Mouse (Mus musculus) forebrain, embryonic 15.5 days (tissue): ENCODE data around the gene Pcmt1. TPM values are rescaled to one million over a fixed set of nuclear protein-coding genes. Genes with fewer than 3 reads are reported as not detected.

Source experiments
- ATAC-seq: fragments of 200-750 bp; cut with Nextera tagmentation; replicated peaks from 2 replicates; pipeline ENCODE4 v1.8.0; 2017; ENCODE audit warnings: mild to moderate bottlenecking, moderate TSS enrichment, moderate library complexity
- H3K27ac ChIP-seq: fragments of 300-500 bp; sonication (generic); replicated peaks from 2 replicates; pipeline ENCODE4 v1.5.1; 2015; ENCODE audit warnings: mild to moderate bottlenecking, inconsistent platforms
- H3K27me3 ChIP-seq: fragments of 300-500 bp; sonication (generic); 2 replicates; pipeline ENCODE4 v1.6.1; 2015; ENCODE audit warnings: inconsistent platforms
- H3K36me3 ChIP-seq: fragments of 300-500 bp; sonication (generic); 2 replicates; pipeline ENCODE4 v1.6.1; 2015; ENCODE audit warnings: mild to moderate bottlenecking, inconsistent platforms
- H3K4me1 ChIP-seq: fragments of 300-500 bp; sonication (generic); 2 replicates; pipeline ENCODE4 v1.6.1; 2015; ENCODE audit warnings: inconsistent platforms
- H3K4me2 ChIP-seq: fragments of 300-500 bp; sonication (generic); replicated peaks from 2 replicates; pipeline ENCODE4 v1.6.1; 2015; ENCODE audit warnings: mild to moderate bottlenecking, inconsistent platforms
- H3K4me3 ChIP-seq: fragments of 300-500 bp; sonication (generic); 2 replicates; pipeline ENCODE4 v1.5.1; 2015; ENCODE audit warnings: mild to moderate bottlenecking, inconsistent platforms
- H3K9ac ChIP-seq: fragments of 300-500 bp; sonication (generic); replicated peaks from 2 replicates; pipeline ENCODE4 v1.6.1; 2015; ENCODE audit warnings: mild to moderate bottlenecking, inconsistent platforms
- H3K9me3 ChIP-seq: fragments of 300-500 bp; sonication (generic); 2 replicates; pipeline ENCODE4 v1.6.1; 2016; ENCODE audit warnings: inconsistent platforms
- WGBS: fragments of 180-500 bp; shearing (Covaris S2); methylation state at CpG from one replicate; pipeline ENCODE4 v1.1.7; 2015; ENCODE audit warnings: mixed read lengths; 5-methylcytosine and 5-hydroxymethylcytosine counted together
- polyA plus RNA-seq: library from polyadenylated mRNA; unstranded; fragments of >200 nt; fragmentation: Nextera tagmentation; extraction: Ambion mirVana; gene quantifications from 2 replicates; pipeline ENCODE4 v1.2.1, GENCODE M21; 2015

The Pcmt1 gene
- polyA plus RNA-seq, 1 experiment from 2014 or later: 163 TPM

- WGBS: 96% methylated on average over 17 of the region's 17 CpGs
- no peak overlapping the region for H3K9ac ChIP-seq
Measured at GRCm38 (mm10) chr10:7608611-7609010, 72.3 kb downstream of the Pcmt1 start.

GRCm38 (mm10) chr10:7606437-7606836 is 74.5 kb downstream of the Pcmt1 start:
- 90% methylated on average over 2 of the region's 2 CpGs for WGBS
- ATAC-seq: no peak

More at GRCm38 (mm10) chr10:7608611-7609010, 72.3 kb downstream of the Pcmt1 start:
- Histone ChIP-seq H3K4me1 (no peaks in the 10 kb centered on the region), H3K4me2 (no peak overlapping the region), H3K4me3 (no peak overlapping the region), H3K27ac (no peak overlapping the region), H3K9me3 (no peaks in the 10 kb centered on the region), H3K36me3 (peaks cover 12% of the 10 kb centered on the region), H3K27me3 (no peaks in the 10 kb centered on the region)
- ATAC-seq: no peak

GRCm38 (mm10) chr10:7605168-7605567 is 75.8 kb downstream of the Pcmt1 start:
- H3K36me3 ChIP-seq: peaks cover 11% of the 10 kb centered on the region
- no peak for ATAC-seq
- 81% methylated on average over 2 of the region's 2 CpGs for WGBS

More at GRCm38 (mm10) chr10:7606437-7606836, 74.5 kb downstream of the Pcmt1 start:
- Histone ChIP-seq H3K9ac (no peak overlapping the region), H3K27ac (no peak overlapping the region), H3K4me3 (no peak overlapping the region), H3K4me2 (no peak overlapping the region), H3K27me3 (no peaks in the 10 kb centered on the region), H3K36me3 (peaks cover 12% of the 10 kb centered on the region), H3K4me1 (no peaks in the 10 kb centered on the region), H3K9me3 (no peaks in the 10 kb centered on the region)

GRCm38 (mm10) chr10:7600647-7601046 is 80.3 kb downstream of the Pcmt1 start:
- peak; percentile 65 for ATAC-seq

More at GRCm38 (mm10) chr10:7605168-7605567, 75.8 kb downstream of the Pcmt1 start:
- no peak overlapping the region for H3K4me3 ChIP-seq
- no peaks in the 10 kb centered on the region for H3K4me1 ChIP-seq
- no peak overlapping the region for H3K9ac ChIP-seq
- no peaks in the 10 kb centered on the region for H3K27me3 ChIP-seq
- H3K27ac ChIP-seq: no peak overlapping the region
- no peaks in the 10 kb centered on the region for H3K9me3 ChIP-seq
- H3K4me2 ChIP-seq: no peak overlapping the region

DNA sequence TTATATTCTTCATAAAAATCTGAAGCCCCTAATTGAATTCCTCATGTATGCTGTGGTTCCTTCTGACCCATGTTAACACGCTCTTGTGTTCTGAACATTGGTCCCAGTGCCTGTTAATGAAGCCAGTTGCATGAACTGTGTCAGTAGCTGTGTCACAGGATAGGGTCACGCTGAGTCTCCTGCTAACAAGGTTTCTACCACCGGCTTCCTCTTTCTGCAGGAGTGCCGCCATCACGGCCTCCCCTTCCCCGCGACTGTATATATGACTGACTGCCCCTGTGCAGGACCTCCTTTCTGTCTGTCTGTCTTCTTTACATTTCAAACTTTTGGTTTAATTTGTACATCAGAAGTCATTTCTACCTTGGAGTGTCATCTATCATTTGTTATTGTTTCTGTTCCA is 82.8 kb downstream of the Pcmt1 start:
- H3K27ac ChIP-seq: no peak overlapping the region
- H3K4me1 ChIP-seq: no peaks in the 10 kb centered on the region
- H3K27me3 ChIP-seq: no peaks in the 10 kb centered on the region

More at GRCm38 (mm10) chr10:7600647-7601046, 80.3 kb downstream of the Pcmt1 start:
- H3K27ac ChIP-seq: no peak overlapping the region
- no peaks in the 10 kb centered on the region for H3K27me3 ChIP-seq
- no peak overlapping the region for H3K4me3 ChIP-seq
- 13% methylated on average over 6 of the region's 6 CpGs for WGBS
- no peak overlapping the region for H3K4me2 ChIP-seq
- no peak overlapping the region for H3K9ac ChIP-seq
- 0 out of 2 replicates have a peak, but pooled peaks cover 4% of the 10 kb centered on the region for H3K36me3 ChIP-seq
- H3K4me1 ChIP-seq: no peaks in the 10 kb centered on the region
- H3K9me3 ChIP-seq: no peaks in the 10 kb centered on the region

DNA sequence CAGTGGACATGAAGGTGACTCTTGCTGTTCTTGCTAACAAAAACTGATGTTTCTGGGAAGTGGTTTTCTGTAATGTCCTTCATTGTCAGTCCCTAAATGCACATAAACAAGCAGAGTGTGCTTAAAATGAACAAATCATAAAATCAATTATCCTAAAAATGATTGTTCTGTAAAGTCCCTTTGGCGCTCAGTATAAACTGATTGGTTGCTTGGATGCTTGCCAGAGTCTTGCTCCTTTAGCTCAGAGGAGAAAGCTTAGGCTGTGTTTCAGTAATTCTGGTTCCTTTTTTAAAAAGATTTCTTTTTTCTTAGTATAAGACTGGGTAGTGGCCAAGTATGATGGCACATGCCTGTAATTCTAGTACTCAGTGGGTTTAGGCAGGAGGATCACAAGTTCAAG is 84.7 kb downstream of the Pcmt1 start:
- Histone ChIP-seq H3K4me1 (peaks cover 16% of the 10 kb centered on the region), H3K27ac (no peak overlapping the region), H3K9me3 (no peaks in the 10 kb centered on the region), H3K4me2 (no peak overlapping the region), H3K9ac (no peak overlapping the region), H3K4me3 (no peak overlapping the region), H3K27me3 (0 out of 2 replicates have a peak, but pooled peaks cover 3% of the 10 kb centered on the region), H3K36me3 (0 out of 2 replicates have a peak, but pooled peaks cover 4% of the 10 kb centered on the region)
- 45% methylated on average over 1 of the region's 1 CpGs for WGBS
- ATAC-seq: no peak

More for the DNA sequence above, 82.8 kb downstream of the Pcmt1 start:
- WGBS: 95% methylated on average over 7 of the region's 7 CpGs
- H3K9ac ChIP-seq: no peak overlapping the region
- no peak overlapping the region for H3K4me2 ChIP-seq
- ATAC-seq: no peak
- H3K36me3 ChIP-seq: 0 out of 2 replicates have a peak, but pooled peaks cover 4% of the 10 kb centered on the region
- no peaks in the 10 kb centered on the region for H3K9me3 ChIP-seq
- H3K4me3 ChIP-seq: no peak overlapping the region

DNA sequence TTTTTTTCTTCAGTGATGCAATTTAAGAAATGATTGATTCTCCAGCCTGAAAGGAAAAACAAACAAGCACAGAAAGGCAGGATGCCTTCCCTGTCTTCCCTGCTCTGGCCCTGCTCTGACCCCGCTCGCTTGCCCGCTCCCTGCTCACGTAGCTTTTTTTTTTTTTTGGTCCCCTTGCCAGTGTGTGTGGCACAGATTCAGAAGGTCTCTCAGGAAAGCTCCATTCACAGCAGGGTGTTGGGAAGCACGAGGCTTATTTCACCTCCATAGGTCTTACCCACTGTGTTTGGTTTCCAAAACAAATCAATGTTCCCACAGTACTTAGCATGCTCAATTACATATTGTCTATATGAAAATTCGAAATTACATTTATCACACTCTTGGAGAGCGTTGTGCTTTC is 86.1 kb downstream of the Pcmt1 start:
- no peak overlapping the region for H3K4me2 ChIP-seq
- H3K9me3 ChIP-seq: no peaks in the 10 kb centered on the region
- H3K4me3 ChIP-seq: no peak overlapping the region
- H3K9ac ChIP-seq: no peak overlapping the region
- 59% methylated on average over 7 of the region's 7 CpGs for WGBS
- H3K27ac ChIP-seq: no peak overlapping the region
- H3K4me1 ChIP-seq: peaks cover 25% of the 10 kb centered on the region
- no peak for ATAC-seq
- 0 out of 2 replicates have a peak, but pooled peaks cover 4% of the 10 kb centered on the region for H3K36me3 ChIP-seq
- H3K27me3 ChIP-seq: 0 out of 2 replicates have a peak, but pooled peaks cover 3% of the 10 kb centered on the region

DNA sequence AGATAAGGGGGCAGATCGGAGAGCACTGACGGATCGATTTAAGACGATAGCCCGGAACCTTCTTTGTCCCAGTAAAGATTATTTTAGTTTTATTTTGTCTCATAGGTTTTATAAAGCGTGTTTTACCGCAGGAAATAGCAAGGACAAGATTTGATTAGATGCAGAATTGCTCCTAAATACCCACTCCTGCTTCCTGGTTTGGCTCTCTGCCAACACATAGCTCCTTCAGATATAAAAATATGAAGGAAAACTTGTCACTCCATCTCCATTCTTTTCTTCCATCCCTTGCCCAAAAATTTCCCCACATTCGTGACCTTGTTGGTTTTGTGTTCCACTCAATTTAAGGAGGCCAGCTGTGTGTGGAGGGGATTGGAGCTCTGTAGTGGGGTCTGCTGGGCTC is 90.1 kb downstream of the Pcmt1 start:
- Histone ChIP-seq H3K27me3 (peaks cover 3% of the 10 kb centered on the region; the same call in 1 of the 2 replicates), H3K4me1 (peaks cover 30% of the 10 kb centered on the region), H3K27ac (no peak overlapping the region), H3K36me3 (no peaks in the 10 kb centered on the region), H3K4me2 (peak overlapping the region; percentile 98), H3K9ac (peak overlapping the region; percentile 83), H3K4me3 (peak overlapping the region; percentile 73), H3K9me3 (no peaks in the 10 kb centered on the region)
- 4% methylated on average over 8 of the region's 8 CpGs for WGBS
- no peak for ATAC-seq

- Histone ChIP-seq H3K9ac (peak overlapping the region; percentile 83), H3K9me3 (no peaks in the 10 kb centered on the region), H3K27ac (peak overlapping the region; percentile 81), H3K4me1 (peaks cover 30% of the 10 kb centered on the region), H3K36me3 (no peaks in the 10 kb centered on the region), H3K4me2 (peak overlapping the region; percentile 98), H3K27me3 (peaks cover 3% of the 10 kb centered on the region; the same call in 1 of the 2 replicates), H3K4me3 (peak overlapping the region; percentile 73)
- WGBS: under 1% methylated on average over 54 of the region's 54 CpGs
- ATAC-seq: peak; percentile 76
Measured at GRCm38 (mm10) chr10:7590234-7590689, 90.7 kb downstream of the Pcmt1 start.

DNA sequence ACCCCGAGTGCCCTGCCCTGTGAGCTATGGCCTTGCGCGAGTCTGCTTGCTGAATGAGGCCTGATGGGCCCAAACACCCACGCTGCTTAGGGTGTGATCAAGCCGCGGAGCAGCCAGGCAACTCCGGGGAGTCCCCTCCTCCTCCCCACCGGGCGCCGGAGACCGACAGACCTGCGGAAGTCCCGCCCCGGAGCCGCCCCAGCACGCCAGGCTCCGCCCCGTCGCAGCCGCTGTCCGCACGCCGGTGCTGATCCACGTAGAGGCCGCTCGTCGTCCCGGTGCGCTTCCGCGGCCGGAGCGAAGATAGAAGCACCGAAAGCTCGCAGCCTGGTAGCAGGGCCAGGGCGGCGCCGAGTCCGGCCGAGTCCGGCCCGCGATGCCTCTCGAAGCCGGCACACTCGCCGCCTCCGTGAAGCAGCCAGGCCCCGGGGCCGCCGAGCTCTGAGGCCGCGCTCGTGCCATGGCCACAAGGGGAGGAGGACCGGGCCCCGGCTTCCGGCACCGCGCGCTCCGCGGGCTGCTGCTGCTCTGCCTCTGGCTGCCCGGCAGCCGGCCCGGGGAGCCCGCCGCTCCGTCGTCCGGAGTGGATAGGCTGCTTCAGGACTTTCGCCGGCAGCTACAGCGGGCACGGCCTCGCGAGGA is 91.2 kb downstream of the Pcmt1 start, which contains the start of gene Lrp11:
Gene Lrp11, plus strand, starts transcription at position 209 of the 642 bp plus-strand sequence.
- Histone ChIP-seq H3K9ac (peak within 1 kb of the TSS; percentile 83), H3K9me3 (no peaks in the 10 kb centered on the region), H3K36me3 (no peaks in the 10 kb centered on the region), H3K4me2 (peak within 1 kb of the TSS; percentile 98), H3K27me3 (peaks cover 3% of the 10 kb centered on the region; the same call in 1 of the 2 replicates), H3K27ac (peak within 1 kb of the TSS; percentile 81), H3K4me3 (peak within 1 kb of the TSS; percentile 73), H3K4me1 (peaks cover 30% of the 10 kb centered on the region)
- WGBS: under 1% methylated on average over 74 of the region's 76 CpGs
- peak; percentile 97 for ATAC-seq

- WGBS: 63% methylated on average over 2 of the region's 2 CpGs
- H3K9me3 ChIP-seq: no peaks in the 10 kb centered on the region
- H3K36me3 ChIP-seq: no peaks in the 10 kb centered on the region
Measured at GRCm38 (mm10) chr10:7586771-7587170, 94.2 kb downstream of the Pcmt1 start.

GRCm38 (mm10) chr10:7582891-7583557 is 97.9 kb downstream of the Pcmt1 start:
- H3K9me3 ChIP-seq: no peaks in the 10 kb centered on the region
- H3K27me3 ChIP-seq: no peaks in the 10 kb centered on the region; the same call in 1 of the 2 replicates
- no peaks in the 10 kb centered on the region for H3K36me3 ChIP-seq
- peaks cover 7% of the 10 kb centered on the region; the same call in 1 of the 2 replicates for H3K4me1 ChIP-seq
- H3K27ac ChIP-seq: no peak overlapping the region
- ATAC-seq: no peak
- H3K4me3 ChIP-seq: no peak overlapping the region
- H3K4me2 ChIP-seq: no peak overlapping the region
- WGBS: 51% methylated on average over 7 of the region's 7 CpGs
- H3K9ac ChIP-seq: no peak overlapping the region

More at GRCm38 (mm10) chr10:7586771-7587170, 94.2 kb downstream of the Pcmt1 start:
- Histone ChIP-seq H3K27me3 (peaks cover 3% of the 10 kb centered on the region; the same call in 1 of the 2 replicates), H3K4me3 (no peak overlapping the region), H3K27ac (no peak overlapping the region), H3K4me1 (peaks cover 27% of the 10 kb centered on the region), H3K4me2 (no peak overlapping the region), H3K9ac (no peak overlapping the region)
- ATAC-seq: no peak
